Mouse (Mus musculus) 3T3-L1 (cell line): ENCODE data around the gene Gna15.
A peak's percentile ranks its signal among the peaks of the same experiment; 100 is the strongest.

Experiments used
- DNase-seq: peaks from one replicate; pipeline ENCODE4 v3.0.0-alpha.2; 2015; ENCODE audit warnings: low read depth, low spot score

Gna15 gene

GRCm38 (mm10) chr10:81523570-81523969 is 455 bp downstream of the Gna15 start:
- no peak for DNase-seq

- no peak for DNase-seq
Measured at GRCm38 (mm10) chr10:81523142-81523541, 883 bp downstream of the Gna15 start.

- DNase-seq, result no peak
Measured at GRCm38 (mm10) chr10:81519978-81520365, 4.1 kb downstream of the Gna15 start.

DNA sequence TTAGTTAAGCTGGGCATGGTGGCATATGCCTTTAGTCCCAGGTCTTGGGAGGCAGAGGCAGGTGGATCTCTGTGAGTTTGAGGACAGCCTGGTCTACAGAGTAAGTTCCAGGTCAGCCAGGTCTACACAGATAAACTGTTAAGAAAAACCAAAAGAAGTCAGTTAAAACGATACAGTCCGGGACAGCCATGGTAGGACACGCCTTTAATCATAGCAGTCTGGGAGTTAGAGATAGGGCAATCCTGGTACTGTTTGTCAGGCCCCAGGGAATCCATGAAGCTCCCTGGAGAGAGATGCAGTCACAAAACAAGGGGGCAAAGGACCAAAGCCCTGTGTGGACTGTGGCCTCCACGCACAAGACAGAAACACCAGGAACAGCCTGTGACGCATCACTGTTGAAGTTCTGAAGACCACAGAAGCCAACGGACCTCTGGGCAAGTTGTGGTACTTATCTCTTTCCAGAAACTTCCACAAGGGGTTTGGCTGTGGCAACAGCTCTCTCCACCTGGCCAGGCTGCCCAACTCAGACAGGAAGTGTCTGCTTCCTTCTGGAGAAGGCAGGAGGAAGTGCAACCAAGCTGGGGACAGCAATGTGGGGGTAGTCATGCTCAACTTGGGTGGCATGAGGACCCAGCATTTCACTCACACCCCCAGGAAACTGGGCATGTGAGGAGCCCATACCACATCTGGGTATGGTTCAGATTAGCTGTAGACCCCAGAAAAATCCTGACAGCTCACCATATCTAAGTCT is 4.6 kb downstream of the Gna15 start:
- DNase-seq, result no peak

GRCm38 (mm10) chr10:81518546-81518945 is 5.5 kb downstream of the Gna15 start:
- DNase-seq, result peak; percentile 78

DNA sequence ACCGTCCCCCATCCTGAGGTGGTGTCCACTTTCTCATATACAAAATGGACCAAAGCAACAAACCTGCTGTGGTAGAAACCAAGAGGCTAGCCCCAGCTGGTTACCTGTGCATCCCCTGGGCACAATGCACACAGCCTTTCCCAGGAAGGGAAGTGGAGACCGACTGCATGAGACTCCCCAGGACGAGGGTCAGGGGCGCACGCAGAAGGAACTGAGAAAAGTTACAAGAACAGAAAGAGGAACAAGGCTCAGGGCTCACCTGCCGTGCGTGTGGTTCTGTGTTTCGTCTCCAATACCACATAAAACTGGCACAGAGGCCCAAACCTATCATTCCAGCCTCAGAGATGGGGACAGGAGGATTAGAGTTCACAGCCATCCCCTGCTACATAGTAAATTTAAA is 6.8 kb downstream of the Gna15 start:
- no peak for DNase-seq

DNA sequence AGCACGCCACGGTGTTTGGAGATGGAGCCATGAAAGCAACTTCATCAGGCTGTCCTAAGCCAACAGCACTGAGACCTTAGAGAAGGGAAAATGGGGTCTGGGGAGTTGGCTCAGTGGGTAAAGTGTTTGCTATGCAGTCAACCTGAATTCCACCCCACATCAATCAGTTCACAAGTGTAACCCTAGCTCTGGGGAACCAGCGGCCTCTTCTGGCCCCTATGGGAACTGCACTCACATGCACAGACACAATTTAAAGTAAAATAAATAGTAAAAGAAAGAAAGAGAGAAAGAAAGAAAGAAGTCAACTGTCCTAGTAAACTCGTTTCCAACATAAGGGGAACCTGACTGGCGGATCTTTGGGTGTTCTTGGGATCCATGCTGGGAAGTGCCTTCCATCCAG is 10.2 kb downstream of the Gna15 start:
- DNase-seq, result no peak

- no peak for DNase-seq
Measured at GRCm38 (mm10) chr10:81510246-81510810, 13.7 kb downstream of the Gna15 start.

DNA sequence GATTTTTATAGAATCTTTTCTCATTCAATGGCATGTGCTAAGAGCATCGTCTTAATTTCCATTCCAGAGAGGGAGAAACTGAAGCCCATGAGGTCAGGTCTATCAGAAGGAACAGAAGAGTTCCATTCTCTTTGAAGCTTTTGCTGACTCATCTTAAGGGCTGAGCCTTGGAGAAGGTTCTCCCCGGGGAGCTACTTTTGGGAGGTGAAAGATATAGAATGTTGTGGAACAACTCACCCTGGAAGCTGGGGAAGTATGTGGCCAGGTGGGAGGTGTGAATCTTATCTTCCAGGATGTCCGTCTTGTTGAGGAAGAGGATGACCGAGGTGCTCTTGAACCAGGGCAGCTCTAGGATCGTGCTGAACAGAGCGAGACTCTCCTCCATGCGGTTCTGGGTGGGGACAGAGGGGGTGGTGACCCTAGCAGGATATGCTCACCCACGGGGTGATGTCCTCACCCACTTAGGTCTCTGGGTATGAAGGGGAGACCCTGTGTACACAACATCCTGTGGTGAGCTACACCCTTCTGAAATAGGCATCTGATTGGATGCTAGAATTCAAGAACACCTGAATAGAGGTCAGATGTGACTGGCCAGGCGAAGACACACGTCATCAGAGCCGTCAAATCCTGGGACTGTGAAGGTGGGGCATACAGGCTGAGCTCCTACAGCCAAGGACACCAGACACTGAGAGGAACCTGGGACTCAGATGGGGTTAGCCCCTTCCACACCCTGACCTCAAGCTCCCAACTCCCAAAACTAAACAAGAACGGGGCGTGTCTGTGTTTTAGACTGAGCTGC is 16.1 kb downstream of the Gna15 start:
- no peak for DNase-seq

DNA sequence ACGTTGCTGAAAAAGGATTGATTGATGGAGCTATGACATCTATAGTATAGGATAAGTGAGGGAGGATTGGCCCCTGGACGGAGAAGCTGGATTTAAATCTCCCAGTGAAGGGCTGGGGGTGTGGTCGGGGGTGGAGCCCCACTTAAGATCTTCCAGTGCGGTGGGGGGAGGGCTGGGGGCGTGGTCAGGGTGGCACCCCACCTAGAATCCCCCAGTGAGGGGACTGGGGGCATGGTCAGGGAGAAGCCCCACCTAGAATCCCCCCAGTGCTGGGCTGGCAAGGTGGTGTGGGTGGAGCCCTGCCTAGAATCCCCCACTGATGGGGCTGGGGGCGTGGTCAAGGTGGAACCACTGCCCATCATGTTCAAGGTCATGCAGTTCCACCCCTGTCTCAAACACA is 16.9 kb downstream of the Gna15 start:
- DNase-seq, result no peak

DNA sequence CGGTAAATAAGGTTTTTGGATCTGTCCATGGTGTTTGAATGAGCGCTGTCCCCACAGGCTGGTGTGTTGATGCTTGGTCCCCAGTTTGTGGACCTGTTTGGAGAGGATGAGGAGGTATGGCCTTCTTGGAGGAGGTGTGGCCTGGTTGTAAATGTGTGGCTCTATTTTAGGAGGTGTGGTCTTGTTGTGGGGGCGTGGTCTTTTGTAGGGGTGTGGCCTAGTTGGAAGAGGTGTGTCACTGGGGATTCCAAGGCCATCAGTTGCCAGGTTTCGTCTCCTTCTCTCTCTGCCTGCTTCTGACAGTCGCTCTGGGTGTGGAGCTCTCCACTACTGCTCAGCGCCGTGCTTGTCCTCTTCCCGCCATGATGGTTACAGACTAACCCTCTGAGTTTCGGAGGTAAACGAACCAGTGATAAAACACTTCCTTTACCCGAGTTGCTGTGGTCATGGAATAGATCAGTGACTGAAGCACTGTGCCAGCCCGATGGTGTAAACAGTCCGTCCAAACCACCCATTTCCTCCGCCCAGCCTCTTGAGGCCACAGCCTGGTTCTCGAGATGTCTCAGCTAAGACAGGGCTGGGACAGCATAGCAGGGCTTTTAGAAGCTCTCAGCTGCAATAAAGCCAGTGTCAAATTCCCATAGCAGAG is 18.9 kb downstream of the Gna15 start:
- DNase-seq, result no peak

- peak; percentile 61 for DNase-seq
Measured at GRCm38 (mm10) chr10:81502658-81503057, 21.4 kb downstream of the Gna15 start.

DNA sequence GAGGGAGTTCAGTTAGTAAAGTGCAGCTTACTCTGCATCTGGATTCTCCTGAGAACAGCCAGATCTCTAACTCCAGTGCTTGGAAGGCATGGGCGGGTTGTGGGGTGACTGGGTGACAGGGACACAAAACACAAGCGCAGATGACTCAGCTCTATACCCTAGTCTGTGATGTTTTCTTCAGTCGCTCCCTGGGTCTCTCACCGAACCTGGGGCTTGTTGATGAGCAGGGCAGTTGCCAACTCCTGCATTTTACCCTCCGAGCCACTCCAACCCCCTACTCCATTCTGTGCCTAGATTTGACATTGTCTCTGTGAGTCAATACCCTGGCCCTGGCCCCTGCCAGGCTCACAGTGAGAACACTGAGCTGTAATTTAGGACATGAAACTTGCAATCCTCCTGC is 22.2 kb downstream of the Gna15 start:
- no peak for DNase-seq

DNA sequence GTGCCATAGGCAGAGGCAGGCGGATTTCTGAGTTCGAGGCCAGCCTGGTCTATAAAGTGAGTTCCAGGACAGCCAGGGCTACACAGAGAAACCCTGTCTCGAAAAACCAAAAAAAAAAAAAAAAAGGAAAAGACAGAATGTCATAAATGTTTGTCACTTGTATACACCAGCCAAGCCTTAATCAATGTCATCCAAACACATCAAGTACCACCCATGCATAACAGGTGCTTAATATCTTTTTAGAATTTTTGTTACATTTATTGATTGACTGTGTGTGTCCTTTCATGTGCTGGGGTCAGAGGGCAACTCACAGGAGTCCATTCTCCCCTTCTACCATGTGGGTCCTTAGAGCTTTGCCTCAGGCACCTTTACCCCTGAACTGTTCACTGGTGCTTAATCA is 24.0 kb downstream of the Gna15 start, which contains the start of gene S1pr4:
Gene S1pr4, minus strand, starts transcription at position 101 of the 400 bp plus-strand sequence.
- DNase-seq, result no peak

- DNase-seq, result no peak
Measured at GRCm38 (mm10) chr10:81499250-81499901, 24.6 kb downstream of the Gna15 start.

- DNase-seq, result no peak
Measured at GRCm38 (mm10) chr10:81498316-81499249, 25.4 kb downstream of the Gna15 start.

DNA sequence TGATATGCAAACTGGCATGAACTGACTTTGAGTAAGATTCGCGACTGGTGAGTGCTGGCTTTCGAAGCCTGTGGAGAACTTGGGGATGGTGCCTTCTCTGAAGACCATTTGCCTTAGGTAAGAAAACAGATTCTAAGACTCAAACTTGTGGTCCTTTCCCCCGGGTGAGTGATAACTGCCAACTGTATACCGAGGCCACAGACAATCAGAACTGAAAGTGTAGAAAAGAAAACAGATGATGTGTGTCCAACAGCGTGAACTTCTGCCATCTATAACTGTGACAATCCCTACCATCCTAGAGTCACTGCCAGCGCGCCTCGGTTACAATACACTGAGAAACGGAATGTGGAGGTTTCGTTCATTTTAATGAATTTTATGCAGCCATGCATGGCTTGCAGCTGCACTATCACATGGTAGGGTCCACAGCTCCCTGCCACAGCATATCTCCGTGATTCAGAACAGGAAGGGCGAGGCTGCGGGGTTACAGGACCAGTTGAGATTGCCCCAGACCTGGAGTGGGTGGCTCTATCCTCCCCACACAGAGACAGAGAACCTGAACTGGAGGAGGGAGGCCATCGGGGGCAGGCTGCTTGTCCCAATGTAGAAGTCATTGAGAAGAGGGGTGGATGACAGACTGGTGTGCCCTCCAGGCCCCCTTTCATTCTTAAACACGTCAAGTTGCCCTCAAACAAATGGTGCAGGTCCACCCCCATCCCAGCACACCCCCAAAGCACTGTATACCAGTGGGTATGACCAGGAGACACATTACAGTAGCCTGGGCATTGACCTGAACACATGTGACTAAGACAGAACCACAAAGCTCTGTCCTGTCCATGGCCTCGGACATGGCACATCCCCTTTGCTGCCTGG is 26.4 kb downstream of the Gna15 start:
- no peak for DNase-seq

DNA sequence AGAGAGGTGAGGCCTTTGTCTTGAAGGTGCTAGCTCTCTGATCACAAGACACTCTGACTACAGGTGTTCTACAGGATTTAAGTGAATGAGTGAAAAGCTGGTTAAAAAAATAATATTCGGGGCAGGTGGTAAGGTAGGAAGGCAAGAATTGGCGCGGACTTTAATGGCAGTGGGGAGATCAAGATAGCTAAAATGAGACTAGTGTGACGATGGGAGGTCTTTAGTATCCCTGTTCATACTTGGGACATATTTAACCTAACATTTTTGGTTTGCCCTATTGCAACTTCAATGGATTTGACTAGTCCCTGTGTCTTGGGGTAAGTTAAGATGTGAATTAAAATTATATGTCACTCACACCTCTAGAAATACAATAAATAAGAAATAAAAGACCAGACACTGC is 27.1 kb downstream of the Gna15 start:
- DNase-seq, result no peak

GRCm38 (mm10) chr10:81496264-81496901 is 27.6 kb downstream of the Gna15 start, which contains the start of gene Ncln:
Gene Ncln (minus strand): TSS chr10:81496392.
- DNase-seq, result peak; percentile 99
